Mouse (Mus musculus) duodenum, adult 2 months (tissue): ENCODE measurements around the gene Tuba1c. TPM values are rescaled to one million over a fixed set of nuclear protein-coding genes. Genes with fewer than 3 reads are reported as not detected.

Experiments used
- polyA plus RNA-seq: library from polyadenylated mRNA; depleted of rRNA; stranded (reverse); fragments of >200 nt; gene quantifications from 2 replicates; pipeline ENCODE4 v1.2.3, GENCODE M21; 2012; ENCODE audit warnings: low replicate concordance; rRNA removed

The Tuba1c gene
- polyA plus RNA-seq: 246 and 414 TPM in 2 replicates

GRCm38 (mm10) chr15:99029619-99030584 lies at the start of gene Tuba1c:
Gene Tuba1c (plus strand): TSS chr15:99029891.

GRCm38 (mm10) chr15:99055040-99055439 lies 25.3 kb downstream of the Tuba1c start, which contains the start of gene Prph:
Gene Prph (plus strand): TSS chr15:99055174.

GRCm38 (mm10) chr15:99074019-99074599 lies 44.4 kb downstream of the Tuba1c start, which contains the start of gene Troap:
Gene Troap (plus strand): TSS chr15:99074575.

GRCm38 (mm10) chr15:99087253-99088075 lies 57.8 kb downstream of the Tuba1c start, which contains the start of gene C1ql4:
Gene C1ql4 (minus strand): TSS chr15:99087817.

Other genes starting within 250 kb of the Tuba1c start
- gene Wnt1, start 240.0 kb upstream of the Tuba1c start, polyA plus RNA-seq: not detected in 2 replicates
- gene Ddn, start 220.4 kb upstream of the Tuba1c start, polyA plus RNA-seq: 0.09 TPM in 1 of 2 replicates, not detected in the other
- 41.8 and 47.9 TPM in 2 replicates for gene Prkag1, start 198.4 kb upstream of the Tuba1c start, polyA plus RNA-seq
- 18.7 and 19.0 TPM in 2 replicates for gene Kmt2d, start 158.7 kb upstream of the Tuba1c start, polyA plus RNA-seq
- 8.3 and 16.5 TPM in 2 replicates for gene Rhebl1, start 135.4 kb upstream of the Tuba1c start, polyA plus RNA-seq
- 0.38 and 0.48 TPM in 2 replicates for gene Dhh, start 131.4 kb upstream of the Tuba1c start, polyA plus RNA-seq
- 90.8 and 281 TPM in 2 replicates for gene Lmbr1l, start 111.7 kb upstream of the Tuba1c start, polyA plus RNA-seq
- 358 and 428 TPM in 2 replicates for gene Tuba1b, start 95.3 kb upstream of the Tuba1c start, polyA plus RNA-seq
- 33.8 and 39.7 TPM in 2 replicates for gene Gm49450, start 76.3 kb upstream of the Tuba1c start, polyA plus RNA-seq
- gene Tuba1a, start 76.2 kb upstream of the Tuba1c start, polyA plus RNA-seq: 74.1 and 81.7 TPM in 2 replicates
- 7.2 and 7.3 TPM in 2 replicates for gene Prph, start 25.3 kb downstream of the Tuba1c start, polyA plus RNA-seq
- gene Troap, start 44.7 kb downstream of the Tuba1c start, polyA plus RNA-seq: 9.2 and 15.0 TPM in 2 replicates
- not detected in 2 replicates for gene C1ql4, start 57.9 kb downstream of the Tuba1c start, polyA plus RNA-seq
- gene Dnajc22, start 63.3 kb downstream of the Tuba1c start, polyA plus RNA-seq: 39.0 and 41.7 TPM in 2 replicates
- 2.8 and 3.3 TPM in 2 replicates for gene Spats2, start 96.0 kb downstream of the Tuba1c start, polyA plus RNA-seq
- 1.6 and 2.1 TPM in 2 replicates for gene Kcnh3, start 195.0 kb downstream of the Tuba1c start, polyA plus RNA-seq
- gene Mcrs1, start 222.1 kb downstream of the Tuba1c start, polyA plus RNA-seq: 68.4 and 84.4 TPM in 2 replicates